Mouse (Mus musculus) heart, adult 8-10 months (tissue): ENCODE measurements around the gene Pcca. TPM values are rescaled to one million over a fixed set of nuclear protein-coding genes. Genes with fewer than 3 reads are reported as not detected.

Source experiments
- DNase-seq: peaks from one replicate; pipeline ENCODE4 v3.0.0; 2022; ENCODE audit warnings: low spot score
- total RNA-seq, 4 experiments: library from RNA; stranded (reverse); gene quantifications; 2 replicates each; pipeline ENCODE4 v1.2.4; 2022

Pcca gene
- total RNA-seq, 4 experiments from 2014 or later, result 88.8 to 117 (median 110) TPM

DNA sequence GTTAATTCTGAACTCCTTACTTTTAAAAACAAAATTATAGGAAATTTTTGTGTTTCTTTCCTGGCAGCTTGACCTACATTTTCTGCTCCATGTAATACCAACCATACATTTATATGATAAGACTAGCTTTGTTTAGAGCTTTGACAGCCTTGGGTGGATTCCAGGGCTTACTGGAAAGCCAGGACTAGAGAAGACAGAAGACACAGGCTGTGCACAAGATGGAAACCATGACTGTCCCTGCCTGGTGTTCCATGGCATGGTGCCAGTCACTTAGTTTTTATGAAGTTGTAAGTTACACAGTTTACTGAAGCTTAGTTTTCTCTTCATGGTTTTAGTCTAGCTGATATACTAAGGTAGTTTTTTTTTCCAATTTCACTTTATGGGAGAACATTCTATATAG, 202.7 kb downstream of the Pcca start:
- no peak for DNase-seq

- DNase-seq, result no peak
These were observed 214.0 kb downstream of the Pcca start for GRCm38 (mm10) chr14:122747860-122748842.

- DNase-seq, result no peak
These were observed 217.4 kb downstream of the Pcca start for GRCm38 (mm10) chr14:122751552-122751951.

- DNase-seq, result no peak
These were observed 219.2 kb downstream of the Pcca start for GRCm38 (mm10) chr14:122753278-122753677.

- no peak for DNase-seq
These were observed 220.2 kb downstream of the Pcca start for GRCm38 (mm10) chr14:122754311-122754710.

GRCm38 (mm10) chr14:122755559-122755958, 221.4 kb downstream of the Pcca start:
- DNase-seq, result no peak

- DNase-seq, result no peak
These were observed 222.5 kb downstream of the Pcca start for GRCm38 (mm10) chr14:122756671-122757070.

- DNase-seq, result no peak
These were observed 225.8 kb downstream of the Pcca start for GRCm38 (mm10) chr14:122759890-122760289.

DNA sequence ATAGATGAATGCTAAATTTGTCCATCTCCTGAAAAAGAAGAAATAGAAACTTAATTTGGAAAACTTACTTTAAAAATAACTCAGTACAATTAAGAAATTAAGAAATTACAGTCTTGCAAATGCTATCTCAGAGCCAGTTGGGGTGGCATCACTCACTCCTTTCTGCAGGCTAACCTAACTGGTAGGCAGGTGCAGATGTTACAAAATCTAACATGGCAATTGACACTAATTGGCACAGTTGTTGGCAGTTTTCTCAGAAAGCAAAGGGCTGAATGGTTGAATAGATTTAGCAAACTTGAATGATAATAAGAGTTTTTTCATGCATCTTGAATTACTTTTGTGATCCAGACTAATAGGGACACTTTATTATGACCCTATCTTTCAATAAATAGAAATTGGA, 226.7 kb downstream of the Pcca start:
- DNase-seq, result no peak

DNA sequence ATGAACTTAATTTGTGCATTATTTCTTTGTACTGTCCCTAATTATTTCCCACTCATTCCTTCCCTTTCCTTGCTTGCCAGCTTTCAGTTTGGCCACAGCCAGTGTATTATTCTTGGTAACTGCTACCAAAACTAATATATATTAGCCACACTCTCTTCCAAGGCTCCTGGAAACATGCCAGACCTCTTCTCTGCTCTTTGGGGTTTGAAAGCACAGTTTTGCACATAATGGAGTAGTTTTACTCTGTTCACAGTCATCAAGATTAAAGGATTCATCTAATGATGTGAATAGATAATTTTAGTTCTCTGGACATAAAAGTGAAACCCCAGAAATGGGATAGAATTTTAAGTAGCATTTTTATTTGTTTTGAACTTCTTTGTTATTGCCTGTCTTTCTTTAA, 228.5 kb downstream of the Pcca start:
- DNase-seq, result no peak

GRCm38 (mm10) chr14:122765951-122766350, 231.8 kb downstream of the Pcca start:
- DNase-seq, result no peak

GRCm38 (mm10) chr14:122766448-122766847, 232.3 kb downstream of the Pcca start:
- DNase-seq, result no peak

DNA sequence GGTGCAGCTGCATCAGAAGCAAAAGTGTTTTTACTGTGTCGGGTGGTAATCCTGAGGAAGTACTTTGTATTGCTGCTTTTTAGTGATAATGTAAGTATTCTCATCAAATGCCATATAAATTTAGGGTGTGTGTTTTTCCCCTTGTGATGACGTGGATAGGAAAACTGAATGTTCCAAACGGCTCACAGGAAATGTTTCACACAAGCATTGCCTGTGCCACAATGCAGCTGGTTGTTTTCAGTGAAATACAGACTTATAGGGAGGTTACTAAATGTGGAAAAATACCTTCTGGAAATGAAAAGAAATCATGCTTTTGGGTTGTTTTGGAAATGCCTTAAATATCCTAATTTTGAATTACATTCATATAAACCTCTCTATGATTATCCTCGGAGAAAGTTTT, 250.6 kb downstream of the Pcca start:
- DNase-seq, result no peak

GRCm38 (mm10) chr14:122788199-122788598, 254.1 kb downstream of the Pcca start:
- no peak for DNase-seq

- DNase-seq, result no peak
These were observed 256.0 kb downstream of the Pcca start for GRCm38 (mm10) chr14:122790111-122790510.

GRCm38 (mm10) chr14:122793368-122793767, 259.2 kb downstream of the Pcca start:
- no peak for DNase-seq

- DNase-seq, result no peak
These were observed 266.2 kb downstream of the Pcca start for GRCm38 (mm10) chr14:122800296-122800695.

- no peak for DNase-seq
These were observed 286.9 kb downstream of the Pcca start for GRCm38 (mm10) chr14:122821002-122821401.

GRCm38 (mm10) chr14:122823791-122824190, 289.7 kb downstream of the Pcca start:
- no peak for DNase-seq

GRCm38 (mm10) chr14:122825464-122825863, 291.3 kb downstream of the Pcca start:
- DNase-seq, result no peak

DNA sequence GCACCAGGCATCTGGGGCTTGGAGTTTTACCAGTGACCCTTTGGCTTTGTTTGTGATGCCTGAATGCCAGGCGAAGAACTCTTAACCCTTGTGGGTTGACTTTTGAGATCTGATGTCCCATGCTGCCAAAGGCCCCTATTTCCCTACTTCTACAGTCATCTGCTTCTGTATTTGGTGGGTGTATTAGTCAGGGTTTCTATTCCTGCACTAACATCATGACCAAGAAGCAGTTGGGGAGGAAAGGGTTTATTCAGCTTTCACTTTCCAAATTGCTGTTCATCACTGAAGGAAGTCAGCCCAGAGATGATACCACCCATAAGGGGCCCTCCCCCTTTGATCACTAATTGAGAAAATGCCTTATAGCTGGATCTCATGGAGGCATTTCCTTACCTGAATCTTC, 296.3 kb downstream of the Pcca start:
- DNase-seq, result no peak

- no peak for DNase-seq
These were observed 299.5 kb downstream of the Pcca start for GRCm38 (mm10) chr14:122833666-122834065.

GRCm38 (mm10) chr14:122834753-122835152, 300.6 kb downstream of the Pcca start:
- DNase-seq, result no peak
